Mouse (Mus musculus) liver, embryonic 12.5 days (tissue): ENCODE results near the gene Itpkb. TPM values are rescaled to one million over a fixed set of nuclear protein-coding genes. Genes with fewer than 3 reads are reported as not detected.

Source experiments
- ATAC-seq: fragments of 200-750 bp; cut with Nextera tagmentation; 2 replicates; pipeline ENCODE4 v1.8.0; 2017; ENCODE audit warnings: moderate number of reproducible peaks, mild to moderate bottlenecking, moderate library complexity
- H3K27ac ChIP-seq: fragments of 300-500 bp; sonication (generic); 2 replicates; pipeline ENCODE4 v1.5.1; 2016; ENCODE audit warnings: mild to moderate bottlenecking
- H3K27me3 ChIP-seq: fragments of 300-500 bp; sonication (generic); replicated peaks from 2 replicates; pipeline ENCODE4 v1.6.1; 2016; ENCODE audit warnings: mild to moderate bottlenecking, moderate library complexity
- H3K36me3 ChIP-seq: fragments of 300-500 bp; sonication (generic); 2 replicates; pipeline ENCODE4 v1.6.1; 2016; ENCODE audit warnings: mild to moderate bottlenecking, moderate library complexity
- H3K4me1 ChIP-seq: fragments of 300-500 bp; sonication (generic); 2 replicates; pipeline ENCODE4 v1.6.1; 2016
- H3K4me2 ChIP-seq: fragments of 300-500 bp; sonication (generic); 2 replicates; pipeline ENCODE4 v1.6.1; 2016; ENCODE audit warnings: mild to moderate bottlenecking, moderate library complexity
- H3K4me3 ChIP-seq: fragments of 300-500 bp; sonication (generic); 2 replicates; pipeline ENCODE4 v1.5.1; 2016; ENCODE audit warnings: mild to moderate bottlenecking, moderate library complexity
- H3K9ac ChIP-seq: fragments of 300-500 bp; sonication (generic); 2 replicates; pipeline ENCODE4 v1.6.1; 2016; ENCODE audit warnings: mild to moderate bottlenecking, moderate library complexity
- H3K9me3 ChIP-seq: fragments of 300-500 bp; sonication (generic); replicated peaks from 2 replicates; pipeline ENCODE4 v1.6.1; 2016; ENCODE audit warnings: mild to moderate bottlenecking, moderate library complexity
- WGBS: fragments of 180-500 bp; shearing (Covaris S2); methylation state at CpG from one replicate; pipeline ENCODE4 v1.1.7; 2016; ENCODE audit not compliant: insufficient replicate concordance; 5-methylcytosine and 5-hydroxymethylcytosine counted together
- polyA plus RNA-seq: library from polyadenylated mRNA; unstranded; fragments of >200 nt; fragmentation: Nextera tagmentation; extraction: Ambion mirVana; gene quantifications from 2 replicates; pipeline ENCODE4 v1.2.1, GENCODE M21; 2016

Gene Itpkb
- polyA plus RNA-seq, 1 experiment from 2014 or later, result 4.3 TPM

GRCm38 (mm10) chr1:180468004-180468403 lies 137.7 kb downstream of the Itpkb start:
- no peaks in the 10 kb centered on the region for H3K36me3 ChIP-seq
- 75% methylated on average over 4 of the region's 4 CpGs for WGBS
- H3K27ac ChIP-seq, result no peak overlapping the region
- H3K4me2 ChIP-seq, result no peak overlapping the region
- no peaks in the 10 kb centered on the region for H3K4me1 ChIP-seq
- H3K27me3 ChIP-seq, result 0 out of 2 replicates have a peak, but pooled peaks cover 3% of the 10 kb centered on the region
- H3K4me3 ChIP-seq, result no peak overlapping the region
- no peaks in the 10 kb centered on the region for H3K9me3 ChIP-seq
- H3K9ac ChIP-seq, result no peak overlapping the region
- ATAC-seq, result no peak

GRCm38 (mm10) chr1:180473566-180473965 lies 143.3 kb downstream of the Itpkb start:
- H3K9ac ChIP-seq, result no peak overlapping the region
- H3K4me2 ChIP-seq, result no peak overlapping the region

More at GRCm38 (mm10) chr1:180473566-180473965, 143.3 kb downstream of the Itpkb start:
- H3K27me3 ChIP-seq, result peaks cover 21% of the 10 kb centered on the region
- no peak for ATAC-seq
- H3K9me3 ChIP-seq, result no peaks in the 10 kb centered on the region
- no peak overlapping the region for H3K4me3 ChIP-seq
- H3K36me3 ChIP-seq, result no peaks in the 10 kb centered on the region
- no peaks in the 10 kb centered on the region for H3K4me1 ChIP-seq
- no peak overlapping the region for H3K27ac ChIP-seq

Other genes with a start within 250 kb of the Itpkb start
- 5.0 and 7.8 TPM in 2 replicates for gene Coq8a, start 130.9 kb upstream of the Itpkb start, polyA plus RNA-seq
- gene Psen2, start 67.0 kb upstream of the Itpkb start, polyA plus RNA-seq, result 20.9 and 21.3 TPM in 2 replicates
- gene Stum, start 153.0 kb downstream of the Itpkb start, polyA plus RNA-seq, result 0.07 and 0.28 TPM in 2 replicates
- 111 and 115 TPM in 2 replicates for gene Parp1, start 238.4 kb downstream of the Itpkb start, polyA plus RNA-seq